Mouse (Mus musculus) embryo, embryonic 10 days (tissue): ENCODE measurements around the gene Mrpl23.

Source experiments
- DNase-seq: peaks from one replicate; pipeline ENCODE4 v3.0.0-alpha.2; 2015; ENCODE audit warnings: low spot score

Mrpl23 gene

GRCm38 (mm10) chr7:142552591-142553416 is 20.3 kb downstream of the Mrpl23 start:
- peak; percentile 86 for DNase-seq

- peak; percentile 80 for DNase-seq
Observed at GRCm38 (mm10) chr7:142553417-142554335, 21.2 kb downstream of the Mrpl23 start.

- no peak for DNase-seq
Observed at GRCm38 (mm10) chr7:142554625-142555024, 22.1 kb downstream of the Mrpl23 start.

GRCm38 (mm10) chr7:142555366-142556088 is 23.0 kb downstream of the Mrpl23 start:
- no peak for DNase-seq

- no peak for DNase-seq
Observed at GRCm38 (mm10) chr7:142556089-142556476, 23.6 kb downstream of the Mrpl23 start.

GRCm38 (mm10) chr7:142557696-142558095 is 25.2 kb downstream of the Mrpl23 start:
- DNase-seq = no peak

- DNase-seq = no peak
Observed at GRCm38 (mm10) chr7:142558511-142559146, 26.1 kb downstream of the Mrpl23 start.

- DNase-seq = peak; percentile 73
Observed at GRCm38 (mm10) chr7:142559651-142560175, 27.2 kb downstream of the Mrpl23 start.

GRCm38 (mm10) chr7:142560942-142561855 is 28.7 kb downstream of the Mrpl23 start:
- peak; percentile 76 for DNase-seq

- DNase-seq = no peak
Observed at GRCm38 (mm10) chr7:142561856-142562404, 29.4 kb downstream of the Mrpl23 start.

GRCm38 (mm10) chr7:142563168-142563567 is 30.7 kb downstream of the Mrpl23 start:
- peak; percentile 65 for DNase-seq

- peak; percentile 73 for DNase-seq
Observed at GRCm38 (mm10) chr7:142564955-142565643, 32.6 kb downstream of the Mrpl23 start.

GRCm38 (mm10) chr7:142566512-142566911 is 34.0 kb downstream of the Mrpl23 start:
- DNase-seq = no peak

- DNase-seq = no peak
Observed at GRCm38 (mm10) chr7:142568985-142569384, 36.5 kb downstream of the Mrpl23 start.

- DNase-seq = peak; percentile 67
Observed at GRCm38 (mm10) chr7:142570565-142570964, 38.1 kb downstream of the Mrpl23 start.

- no peak for DNase-seq
Observed at GRCm38 (mm10) chr7:142571458-142572220, 39.2 kb downstream of the Mrpl23 start.

- no peak for DNase-seq
Observed at GRCm38 (mm10) chr7:142572343-142572742, 39.9 kb downstream of the Mrpl23 start.

GRCm38 (mm10) chr7:142572992-142573391 is 40.5 kb downstream of the Mrpl23 start:
- DNase-seq = peak; percentile 41
